Mouse (Mus musculus): ENCODE results near the gene Plagl1. TPM values are rescaled to one million over a fixed set of nuclear protein-coding genes. Genes with fewer than 3 reads are reported as not detected.
"Not testable (repeated sequence)": the region's sequence is repeated elsewhere in the genome, so short reads cannot be mapped to it uniquely, and the experiment has no call there.

The Plagl1 gene
- 153 and 159 TPM in 2 replicates for polyA plus RNA-seq (2014; fragmentation: Nextera tagmentation; extraction: Ambion mirVana)

GRCm38 (mm10) chr10:13060021-13060668 lies at the start of gene Plagl1:
TSS of gene Plagl1 (plus strand) at chr10:13060504.
- DNase-seq (ENCODE audit: low spot score) (no peak), ATAC-seq (replicated peaks; ENCODE audit: low FRiP score) (no peak)
- Histone ChIP-seq H3K27me3 (ENCODE audit: control insufficient read depth, insufficient read depth, low read length) (peaks cover 18% of the 10 kb centered on the region), H3K27ac (ENCODE audit: low read depth, low read length) (no peak within 1 kb of the TSS), H3K4me3 (ENCODE audit: low read depth, low read length) (peak within 1 kb of the TSS; percentile 29), H3K4me2 (ENCODE audit: low read depth, low read length, severe bottlenecking) (peak within 1 kb of the TSS; percentile 66), H3K9ac (ENCODE audit: low read length) (peak within 1 kb of the TSS; percentile 39), H3K36me3 (ENCODE audit: control insufficient read depth, insufficient read depth, low read length) (no peaks in the 10 kb centered on the region), H3K4me1 (replicated peaks; ENCODE audit: control insufficient read depth, insufficient read depth, low read length) (peaks cover 10% of the 10 kb centered on the region), H3K9me3 (ENCODE audit: control insufficient read depth, low read length) (no peaks in the 10 kb centered on the region)
- 58% methylated on average over 11 of the region's 11 CpGs for WGBS

GRCm38 (mm10) chr10:13014026-13014425 lies 46.3 kb upstream of the Plagl1 start:
- ATAC-seq (replicated peaks; ENCODE audit: low FRiP score) = no peak
- no peak for DNase-seq (ENCODE audit: low spot score)
- H3K9me3 ChIP-seq (ENCODE audit: control insufficient read depth, low read length) = no peaks in the 10 kb centered on the region
- no peaks in the 10 kb centered on the region for H3K36me3 ChIP-seq (ENCODE audit: control insufficient read depth, insufficient read depth, low read length)
- H3K27ac ChIP-seq (ENCODE audit: low read depth, low read length) = no peak overlapping the region
- H3K27me3 ChIP-seq (ENCODE audit: control insufficient read depth, insufficient read depth, low read length) = no peaks in the 10 kb centered on the region
- no peak overlapping the region for H3K9ac ChIP-seq (ENCODE audit: low read length)
- WGBS = 77% methylated on average over 7 of the region's 7 CpGs
- H3K4me1 ChIP-seq (replicated peaks; ENCODE audit: control insufficient read depth, insufficient read depth, low read length) = peaks cover 9% of the 10 kb centered on the region; the same call in 1 of the 2 replicates
- no peak overlapping the region for H3K4me2 ChIP-seq (ENCODE audit: low read depth, low read length, severe bottlenecking)
- H3K4me3 ChIP-seq (ENCODE audit: low read depth, low read length) = no peak overlapping the region

GRCm38 (mm10) chr10:13016573-13016972 lies 43.7 kb upstream of the Plagl1 start:
- Histone ChIP-seq H3K27ac (ENCODE audit: low read depth, low read length) (no peak overlapping the region), H3K9ac (ENCODE audit: low read length) (no peak overlapping the region)
- peak; percentile 42; the same call in 1 of the 2 replicates for ATAC-seq (replicated peaks; ENCODE audit: low FRiP score)

GRCm38 (mm10) chr10:13018510-13018909 lies 41.8 kb upstream of the Plagl1 start:
- H3K9ac ChIP-seq (ENCODE audit: low read length) = no peak overlapping the region
- no peak overlapping the region for H3K4me2 ChIP-seq (ENCODE audit: low read depth, low read length, severe bottlenecking)
- ATAC-seq (replicated peaks; ENCODE audit: low FRiP score) (peak; percentile 44), DNase-seq (ENCODE audit: low spot score) (peak; percentile 71)
- no peaks in the 10 kb centered on the region for H3K36me3 ChIP-seq (ENCODE audit: control insufficient read depth, insufficient read depth, low read length)
- H3K4me1 ChIP-seq (replicated peaks; ENCODE audit: control insufficient read depth, insufficient read depth, low read length) = no peaks in the 10 kb centered on the region
- H3K4me3 ChIP-seq (ENCODE audit: low read depth, low read length) = no peak overlapping the region
- no peak overlapping the region for H3K27ac ChIP-seq (ENCODE audit: low read depth, low read length)
- no peaks in the 10 kb centered on the region for H3K9me3 ChIP-seq (ENCODE audit: control insufficient read depth, low read length)
- 65% methylated on average over 7 of the region's 7 CpGs for WGBS
- no peaks in the 10 kb centered on the region for H3K27me3 ChIP-seq (ENCODE audit: control insufficient read depth, insufficient read depth, low read length)

More at GRCm38 (mm10) chr10:13016573-13016972, 43.7 kb upstream of the Plagl1 start:
- no peaks in the 10 kb centered on the region for H3K27me3 ChIP-seq (ENCODE audit: control insufficient read depth, insufficient read depth, low read length)
- no peaks in the 10 kb centered on the region for H3K4me1 ChIP-seq (replicated peaks; ENCODE audit: control insufficient read depth, insufficient read depth, low read length)
- no peak overlapping the region for H3K4me3 ChIP-seq (ENCODE audit: low read depth, low read length)
- 27% methylated on average over 4 of the region's 4 CpGs for WGBS
- no peak overlapping the region for H3K4me2 ChIP-seq (ENCODE audit: low read depth, low read length, severe bottlenecking)
- no peaks in the 10 kb centered on the region for H3K9me3 ChIP-seq (ENCODE audit: control insufficient read depth, low read length)
- DNase-seq (ENCODE audit: low spot score) = no peak
- H3K36me3 ChIP-seq (ENCODE audit: control insufficient read depth, insufficient read depth, low read length) = no peaks in the 10 kb centered on the region

- no peak overlapping the region for H3K9ac ChIP-seq (ENCODE audit: low read length)
- H3K4me2 ChIP-seq (ENCODE audit: low read depth, low read length, severe bottlenecking) = no peak overlapping the region
- 73% methylated on average over 5 of the region's 5 CpGs for WGBS
- no peaks in the 10 kb centered on the region for H3K27me3 ChIP-seq (ENCODE audit: control insufficient read depth, insufficient read depth, low read length)
- H3K9me3 ChIP-seq (ENCODE audit: control insufficient read depth, low read length) = no peaks in the 10 kb centered on the region
- no peak for DNase-seq (ENCODE audit: low spot score)
- no peaks in the 10 kb centered on the region for H3K4me1 ChIP-seq (replicated peaks; ENCODE audit: control insufficient read depth, insufficient read depth, low read length)
- H3K27ac ChIP-seq (ENCODE audit: low read depth, low read length) = no peak overlapping the region
- no peak for ATAC-seq (replicated peaks; ENCODE audit: low FRiP score)
- no peak overlapping the region for H3K4me3 ChIP-seq (ENCODE audit: low read depth, low read length)
- H3K36me3 ChIP-seq (ENCODE audit: control insufficient read depth, insufficient read depth, low read length) = no peaks in the 10 kb centered on the region
These were observed 41.3 kb upstream of the Plagl1 start for GRCm38 (mm10) chr10:13019026-13019425.

GRCm38 (mm10) chr10:13022103-13022502 lies 38.2 kb upstream of the Plagl1 start:
- Histone ChIP-seq H3K27ac (ENCODE audit: low read depth, low read length) (no peak overlapping the region), H3K9me3 (ENCODE audit: control insufficient read depth, low read length) (no peaks in the 10 kb centered on the region), H3K4me3 (ENCODE audit: low read depth, low read length) (no peak overlapping the region), H3K4me2 (ENCODE audit: low read depth, low read length, severe bottlenecking) (no peak overlapping the region), H3K27me3 (ENCODE audit: control insufficient read depth, insufficient read depth, low read length) (no peaks in the 10 kb centered on the region), H3K36me3 (ENCODE audit: control insufficient read depth, insufficient read depth, low read length) (no peaks in the 10 kb centered on the region), H3K9ac (ENCODE audit: low read length) (no peak overlapping the region), H3K4me1 (replicated peaks; ENCODE audit: control insufficient read depth, insufficient read depth, low read length) (no peaks in the 10 kb centered on the region)
- DNase-seq (ENCODE audit: low spot score) (no peak), ATAC-seq (replicated peaks; ENCODE audit: low FRiP score) (no peak)
- WGBS = 89% methylated on average over 4 of the region's 4 CpGs

- WGBS = 81% methylated on average over 3 of the region's 3 CpGs
- H3K4me2 ChIP-seq (ENCODE audit: low read depth, low read length, severe bottlenecking) = not testable (repeated sequence)
These were observed 36.3 kb upstream of the Plagl1 start for GRCm38 (mm10) chr10:13023985-13024384.

GRCm38 (mm10) chr10:13027702-13028101 lies 32.6 kb upstream of the Plagl1 start:
- ATAC-seq (replicated peaks; ENCODE audit: low FRiP score) = no peak
- no peak overlapping the region for H3K9ac ChIP-seq (ENCODE audit: low read length)
- H3K36me3 ChIP-seq (ENCODE audit: control insufficient read depth, insufficient read depth, low read length) = no peaks in the 10 kb centered on the region
- no peak overlapping the region for H3K4me3 ChIP-seq (ENCODE audit: low read depth, low read length)
- H3K9me3 ChIP-seq (ENCODE audit: control insufficient read depth, low read length) = no peaks in the 10 kb centered on the region
- no peaks in the 10 kb centered on the region for H3K4me1 ChIP-seq (replicated peaks; ENCODE audit: control insufficient read depth, insufficient read depth, low read length)
- 92% methylated on average over 5 of the region's 5 CpGs for WGBS
- H3K4me2 ChIP-seq (ENCODE audit: low read depth, low read length, severe bottlenecking) = no peak overlapping the region
- no peak for DNase-seq (ENCODE audit: low spot score)
- H3K27ac ChIP-seq (ENCODE audit: low read depth, low read length) = no peak overlapping the region
- H3K27me3 ChIP-seq (ENCODE audit: control insufficient read depth, insufficient read depth, low read length) = no peaks in the 10 kb centered on the region

More at GRCm38 (mm10) chr10:13023985-13024384, 36.3 kb upstream of the Plagl1 start:
- H3K27ac ChIP-seq (ENCODE audit: low read depth, low read length); H3K36me3 ChIP-seq (ENCODE audit: control insufficient read depth, insufficient read depth, low read length); H3K27me3 ChIP-seq (ENCODE audit: control insufficient read depth, insufficient read depth, low read length); ATAC-seq (replicated peaks; ENCODE audit: low FRiP score); H3K9ac ChIP-seq (ENCODE audit: low read length); H3K9me3 ChIP-seq (ENCODE audit: control insufficient read depth, low read length); H3K4me3 ChIP-seq (ENCODE audit: low read depth, low read length); H3K4me1 ChIP-seq (replicated peaks; ENCODE audit: control insufficient read depth, insufficient read depth, low read length); DNase-seq (ENCODE audit: low spot score): not testable (repeated sequence)

GRCm38 (mm10) chr10:13028215-13028614 lies 32.1 kb upstream of the Plagl1 start:
- ATAC-seq (replicated peaks; ENCODE audit: low FRiP score) (no peak), DNase-seq (ENCODE audit: low spot score) (no peak)
- H3K27ac ChIP-seq (ENCODE audit: low read depth, low read length) = no peak overlapping the region
- no peaks in the 10 kb centered on the region for H3K27me3 ChIP-seq (ENCODE audit: control insufficient read depth, insufficient read depth, low read length)
- WGBS = 85% methylated on average over 1 of the region's 1 CpGs
- H3K36me3 ChIP-seq (ENCODE audit: control insufficient read depth, insufficient read depth, low read length) = no peaks in the 10 kb centered on the region
- no peak overlapping the region for H3K9ac ChIP-seq (ENCODE audit: low read length)
- H3K9me3 ChIP-seq (ENCODE audit: control insufficient read depth, low read length) = no peaks in the 10 kb centered on the region
- H3K4me3 ChIP-seq (ENCODE audit: low read depth, low read length) = no peak overlapping the region
- H3K4me1 ChIP-seq (replicated peaks; ENCODE audit: control insufficient read depth, insufficient read depth, low read length) = no peaks in the 10 kb centered on the region
- no peak overlapping the region for H3K4me2 ChIP-seq (ENCODE audit: low read depth, low read length, severe bottlenecking)

Measured in forebrain, embryonic 11.5 days (tissue).